Mouse (Mus musculus): ENCODE results near the gene Ddx43. TPM values are rescaled to one million over a fixed set of nuclear protein-coding genes. Genes with fewer than 3 reads are reported as not detected.
"Not testable (repeated sequence)": the region's sequence is repeated elsewhere in the genome, so short reads cannot be mapped to it uniquely, and the experiment has no call there.

Gene Ddx43
- 0.29 and 0.44 TPM in 2 replicates for polyA plus RNA-seq (2015; fragmentation: Nextera tagmentation; extraction: Ambion mirVana)

GRCm38 (mm10) chr9:78395630-78396351, at the start of gene Ddx43:
Gene Ddx43 (plus strand): TSS chr9:78395777.
- 6% methylated on average over 88 of the region's 93 CpGs for WGBS
- peak within 1 kb of the TSS; percentile 61 for H3K4me3 ChIP-seq (ENCODE audit: low read length)
- H3K36me3 ChIP-seq (ENCODE audit: control insufficient read depth, insufficient read depth, low read length): no peaks in the 10 kb centered on the region
- peak within 1 kb of the TSS; percentile 84 for H3K4me2 ChIP-seq (ENCODE audit: low read length)
- peaks cover 8% of the 10 kb centered on the region for H3K4me1 ChIP-seq (ENCODE audit: control insufficient read depth, insufficient read depth, low read depth, low read length)
- H3K27me3 ChIP-seq (replicated peaks; ENCODE audit: control insufficient read depth, insufficient read depth, low read length): peaks cover 32% of the 10 kb centered on the region
- H3K9me3 ChIP-seq (ENCODE audit: control insufficient read depth, low read length): no peaks in the 10 kb centered on the region
- ATAC-seq: peak; percentile 99
- H3K9ac ChIP-seq (ENCODE audit: low read depth, low read length): peak within 1 kb of the TSS; percentile 47
- no peak within 1 kb of the TSS for H3K27ac ChIP-seq (ENCODE audit: low read depth, low read length)

GRCm38 (mm10) chr9:78347004-78347403, 48.6 kb upstream of the Ddx43 start:
- H3K27ac ChIP-seq (ENCODE audit: low read depth, low read length): no peak overlapping the region
- 88% methylated on average over 3 of the region's 3 CpGs for WGBS
- no peak for ATAC-seq

GRCm38 (mm10) chr9:78348206-78349004, 47.2 kb upstream of the Ddx43 start:
- WGBS: 70% methylated on average over 5 of the region's 6 CpGs
- not testable (repeated sequence) for ATAC-seq; H3K9ac ChIP-seq (ENCODE audit: low read depth, low read length); H3K9me3 ChIP-seq (ENCODE audit: control insufficient read depth, low read length); H3K36me3 ChIP-seq (ENCODE audit: control insufficient read depth, insufficient read depth, low read length); H3K4me2 ChIP-seq (ENCODE audit: low read length); H3K4me3 ChIP-seq (ENCODE audit: low read length); H3K27ac ChIP-seq (ENCODE audit: low read depth, low read length); H3K27me3 ChIP-seq (replicated peaks; ENCODE audit: control insufficient read depth, insufficient read depth, low read length); H3K4me1 ChIP-seq (ENCODE audit: control insufficient read depth, insufficient read depth, low read depth, low read length)

More at GRCm38 (mm10) chr9:78347004-78347403, 48.6 kb upstream of the Ddx43 start:
- Histone ChIP-seq H3K4me1 (ENCODE audit: control insufficient read depth, insufficient read depth, low read depth, low read length) (no peaks in the 10 kb centered on the region), H3K4me2 (ENCODE audit: low read length) (no peak overlapping the region), H3K36me3 (ENCODE audit: control insufficient read depth, insufficient read depth, low read length) (no peaks in the 10 kb centered on the region), H3K4me3 (ENCODE audit: low read length) (no peak overlapping the region), H3K9ac (ENCODE audit: low read depth, low read length) (no peak overlapping the region), H3K27me3 (replicated peaks; ENCODE audit: control insufficient read depth, insufficient read depth, low read length) (no peaks in the 10 kb centered on the region), H3K9me3 (ENCODE audit: control insufficient read depth, low read length) (no peaks in the 10 kb centered on the region)

GRCm38 (mm10) chr9:78349141-78349540, 46.4 kb upstream of the Ddx43 start:
- H3K36me3 ChIP-seq (ENCODE audit: control insufficient read depth, insufficient read depth, low read length); H3K4me3 ChIP-seq (ENCODE audit: low read length); H3K27ac ChIP-seq (ENCODE audit: low read depth, low read length); H3K9me3 ChIP-seq (ENCODE audit: control insufficient read depth, low read length); H3K4me1 ChIP-seq (ENCODE audit: control insufficient read depth, insufficient read depth, low read depth, low read length); H3K27me3 ChIP-seq (replicated peaks; ENCODE audit: control insufficient read depth, insufficient read depth, low read length); ATAC-seq; H3K4me2 ChIP-seq (ENCODE audit: low read length); H3K9ac ChIP-seq (ENCODE audit: low read depth, low read length): not testable (repeated sequence)
- WGBS: 82% methylated on average over 3 of the region's 3 CpGs

- not testable (repeated sequence) for H3K9me3 ChIP-seq (ENCODE audit: control insufficient read depth, low read length); H3K9ac ChIP-seq (ENCODE audit: low read depth, low read length); H3K4me3 ChIP-seq (ENCODE audit: low read length); ATAC-seq; H3K4me1 ChIP-seq (ENCODE audit: control insufficient read depth, insufficient read depth, low read depth, low read length); H3K27me3 ChIP-seq (replicated peaks; ENCODE audit: control insufficient read depth, insufficient read depth, low read length); H3K27ac ChIP-seq (ENCODE audit: low read depth, low read length); H3K4me2 ChIP-seq (ENCODE audit: low read length); H3K36me3 ChIP-seq (ENCODE audit: control insufficient read depth, insufficient read depth, low read length)
Observed at GRCm38 (mm10) chr9:78350007-78350406, 45.6 kb upstream of the Ddx43 start.

GRCm38 (mm10) chr9:78351504-78352220, 43.9 kb upstream of the Ddx43 start:
- Histone ChIP-seq H3K4me3 (ENCODE audit: low read length) (no peak overlapping the region), H3K27ac (ENCODE audit: low read depth, low read length) (no peak overlapping the region), H3K9ac (ENCODE audit: low read depth, low read length) (no peak overlapping the region), H3K9me3 (ENCODE audit: control insufficient read depth, low read length) (no peaks in the 10 kb centered on the region), H3K27me3 (replicated peaks; ENCODE audit: control insufficient read depth, insufficient read depth, low read length) (no peaks in the 10 kb centered on the region), H3K36me3 (ENCODE audit: control insufficient read depth, insufficient read depth, low read length) (no peaks in the 10 kb centered on the region), H3K4me1 (ENCODE audit: control insufficient read depth, insufficient read depth, low read depth, low read length) (no peaks in the 10 kb centered on the region), H3K4me2 (ENCODE audit: low read length) (no peak overlapping the region)
- 84% methylated on average over 6 of the region's 6 CpGs for WGBS
- no peak for ATAC-seq

- Histone ChIP-seq H3K36me3 (ENCODE audit: control insufficient read depth, insufficient read depth, low read length) (no peaks in the 10 kb centered on the region), H3K4me2 (ENCODE audit: low read length) (no peak overlapping the region), H3K9ac (ENCODE audit: low read depth, low read length) (no peak overlapping the region), H3K4me3 (ENCODE audit: low read length) (no peak overlapping the region), H3K27ac (ENCODE audit: low read depth, low read length) (no peak overlapping the region), H3K27me3 (replicated peaks; ENCODE audit: control insufficient read depth, insufficient read depth, low read length) (no peaks in the 10 kb centered on the region), H3K9me3 (ENCODE audit: control insufficient read depth, low read length) (no peaks in the 10 kb centered on the region), H3K4me1 (ENCODE audit: control insufficient read depth, insufficient read depth, low read depth, low read length) (no peaks in the 10 kb centered on the region)
- ATAC-seq: no peak
- 81% methylated on average over 11 of the region's 11 CpGs for WGBS
Observed at GRCm38 (mm10) chr9:78354665-78355578, 40.7 kb upstream of the Ddx43 start.

- H3K27ac ChIP-seq (ENCODE audit: low read depth, low read length): no peak within 1 kb of the TSS
- no peak within 1 kb of the TSS for H3K4me2 ChIP-seq (ENCODE audit: low read length)
- H3K9me3 ChIP-seq (ENCODE audit: control insufficient read depth, low read length): no peaks in the 10 kb centered on the region
- H3K27me3 ChIP-seq (replicated peaks; ENCODE audit: control insufficient read depth, insufficient read depth, low read length): no peaks in the 10 kb centered on the region
- no peaks in the 10 kb centered on the region for H3K4me1 ChIP-seq (ENCODE audit: control insufficient read depth, insufficient read depth, low read depth, low read length)
- no peak for ATAC-seq
- 92% methylated on average over 8 of the region's 8 CpGs for WGBS
- no peaks in the 10 kb centered on the region for H3K36me3 ChIP-seq (ENCODE audit: control insufficient read depth, insufficient read depth, low read length)
- H3K9ac ChIP-seq (ENCODE audit: low read depth, low read length): no peak within 1 kb of the TSS
- H3K4me3 ChIP-seq (ENCODE audit: low read length): no peak within 1 kb of the TSS
Observed at GRCm38 (mm10) chr9:78355611-78356010, 40.0 kb upstream of the Ddx43 start, which contains the start of gene Gsta2. Gene Gsta2 (minus strand): TSS chr9:78355788.
